In the genomic region with DNA sequence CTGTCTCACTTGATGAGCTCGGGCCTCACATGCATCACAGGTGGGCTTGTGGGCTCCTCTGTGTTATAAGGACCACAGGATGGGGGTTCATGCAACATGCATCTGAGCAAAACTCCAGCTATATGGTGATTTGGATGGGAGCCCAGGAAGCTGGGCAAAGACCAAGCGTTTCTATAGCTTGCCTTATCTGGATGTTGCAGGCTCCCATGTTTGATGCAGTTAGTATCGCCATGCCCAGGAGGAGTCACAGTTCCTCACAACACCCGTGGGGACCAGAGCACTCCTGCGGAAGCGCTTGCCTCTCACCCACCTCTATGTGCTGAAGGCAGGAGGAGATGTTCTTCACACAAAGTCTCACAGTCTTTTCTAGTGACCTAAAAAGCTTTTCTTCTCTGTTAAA, we compare ENCODE assay signal across 23 mouse cellular contexts. TPM values are rescaled to one million over a fixed set of nuclear protein-coding genes. Genes with fewer than 3 reads are reported as not detected.
A peak's percentile ranks its signal among the peaks of the same experiment; 100 is the strongest.
DNase-seq lines count a peak whose midpoint lies in the region; ATAC-seq lines count a peak whose summit lies in the region.
"Had no signal": no experiment of that assay in that cellular context is flagged by ENCODE, and none has a peak within 500 bp of the region (broad histone marks: within the 10 kb centered on the region; RNA-seq: fewer than 3 reads in every experiment).

No protein-coding gene starts in this region.

- H3K27me3 ChIP-seq in limb, embryonic 13.5 days, result no peaks in the 10 kb centered on the region
- H3K27me3 ChIP-seq in limb, embryonic 10.5 days (ENCODE audit: low read depth, poor library complexity, severe bottlenecking), result no peaks in the 10 kb centered on the region
- H3K27me3 ChIP-seq in embryonic facial prominence, embryonic 10.5 days (replicated peaks; ENCODE audit: low read depth, poor library complexity, severe bottlenecking), result no peaks in the 10 kb centered on the region
- H3K27me3 ChIP-seq: CH12.LX; embryonic facial prominence, embryonic 12.5 days; forebrain, embryonic 13.5 days; forebrain, embryonic 15.5 days had no signal

- WGBS in limb, embryonic 13.5 days, result 82% methylated on average over 6 of the region's 6 CpGs
- WGBS in limb, embryonic 10.5 days, result 92% methylated on average over 6 of the region's 6 CpGs
- 92% methylated on average over 6 of the region's 6 CpGs for WGBS in embryonic facial prominence, embryonic 10.5 days

- H3K4me1 ChIP-seq in limb, embryonic 13.5 days, result peaks cover 4% of the 10 kb centered on the region; the same call in 1 of the 2 replicates
- no peaks in the 10 kb centered on the region for H3K4me1 ChIP-seq in limb, embryonic 10.5 days
- no peaks in the 10 kb centered on the region for H3K4me1 ChIP-seq in embryonic facial prominence, embryonic 10.5 days
- H3K4me1 ChIP-seq: embryonic facial prominence, embryonic 12.5 days; forebrain, embryonic 13.5 days; forebrain, embryonic 15.5 days had no signal

- no peaks in the 10 kb centered on the region for H3K36me3 ChIP-seq in limb, embryonic 13.5 days
- H3K36me3 ChIP-seq in limb, embryonic 10.5 days, result no peaks in the 10 kb centered on the region
- H3K36me3 ChIP-seq in embryonic facial prominence, embryonic 10.5 days (replicated peaks), result no peaks in the 10 kb centered on the region
- H3K36me3 ChIP-seq: embryonic facial prominence, embryonic 12.5 days; forebrain, embryonic 15.5 days had no signal

- H3K9me3 ChIP-seq in limb, embryonic 13.5 days, result no peaks in the 10 kb centered on the region
- H3K9me3 ChIP-seq in limb, embryonic 10.5 days (replicated peaks), result no peaks in the 10 kb centered on the region
- no peaks in the 10 kb centered on the region for H3K9me3 ChIP-seq in embryonic facial prominence, embryonic 10.5 days
- H3K9me3 ChIP-seq: embryonic facial prominence, embryonic 12.5 days; forebrain, embryonic 13.5 days; forebrain, embryonic 15.5 days had no signal

- DNase-seq in limb, embryonic 10.5 days (ENCODE audit: low spot score), result no peak
- peak; percentile 58 for DNase-seq in MEL-GATA-1-ER (ENCODE audit: extremely low read depth, low read depth)
- no peak for DNase-seq in spleen, postnatal 14 days (ENCODE audit: low spot score in 2 of 2)
- DNase-seq in embryonic facial prominence, embryonic 10.5 days (ENCODE audit: low spot score), result no peak
- DNase-seq: adrenal gland, adult 2 months; adrenal gland, postnatal 10 days; adrenal gland, postnatal 25 days; B cell, adult 2 months; cerebellum, adult 11 months; cerebellum, adult 18-20 months; cerebellum, adult 8-10 months; cerebellum, adult 9-11 months; cerebellum, postnatal 14 days; cerebellum, postnatal 36 days; embryo, embryonic 11 days; forebrain, postnatal 0 days had no signal

- H3K4me2 ChIP-seq in limb, embryonic 13.5 days (replicated peaks), result 0 out of 2 replicates have a peak overlapping the region, but pooled peaks have one; percentile 7
- H3K4me2 ChIP-seq: embryonic facial prominence, embryonic 12.5 days; forebrain, embryonic 13.5 days; forebrain, embryonic 15.5 days had no signal

- no peak overlapping the region for H3K9ac ChIP-seq in limb, embryonic 13.5 days
- H3K9ac ChIP-seq: embryonic facial prominence, embryonic 12.5 days; forebrain, embryonic 13.5 days; forebrain, embryonic 15.5 days; forebrain, postnatal 0 days had no signal

- no peak; the same call in 1 of the 2 replicates for ATAC-seq in limb, embryonic 13.5 days (ENCODE audit: low FRiP score, low read depth)
- ATAC-seq in megakaryocyte-erythroid progenitor cell, adult 5-6 weeks (replicated peaks; ENCODE audit: low FRiP score, low TSS enrichment, poor library complexity, severe bottlenecking), result peak; percentile 96
- ATAC-seq: CD4-positive, CD25-positive, alpha-beta regulatory T cell, adult 4 months; forebrain, embryonic 13.5 days; forebrain, embryonic 15.5 days; forebrain, postnatal 0 days had no signal

- no peak overlapping the region for H3K4me3 ChIP-seq in limb, embryonic 13.5 days
- H3K4me3 ChIP-seq in limb, embryonic 10.5 days, result no peak overlapping the region
- H3K4me3 ChIP-seq in embryonic facial prominence, embryonic 10.5 days, result no peak overlapping the region
- H3K4me3 ChIP-seq: embryonic facial prominence, embryonic 12.5 days; forebrain, embryonic 13.5 days; forebrain, embryonic 15.5 days had no signal

- H3K27ac ChIP-seq in limb, embryonic 13.5 days, result no peak overlapping the region
- no peak overlapping the region for H3K27ac ChIP-seq in limb, embryonic 10.5 days
- no peak overlapping the region for H3K27ac ChIP-seq in embryonic facial prominence, embryonic 10.5 days (replicated peaks)
- H3K27ac ChIP-seq: embryonic facial prominence, embryonic 12.5 days; forebrain, embryonic 13.5 days; forebrain, embryonic 15.5 days had no signal

RNA-seq across cellular contexts. Expression of a gene that starts 50.0 kb away (rescaled TPM):
- polyA plus RNA-seq in limb, embryonic 13.5 days (2015; fragmentation: Nextera tagmentation; extraction: Ambion mirVana), result 7.4 and 7.9 TPM in 2 replicates
- 10.1 and 10.9 TPM in 2 replicates for polyA plus RNA-seq in limb, embryonic 10.5 days (2016; fragmentation: Nextera tagmentation; extraction: Ambion mirVana)
- 24.8 and 38.4 TPM in 2 replicates for total RNA-seq in megakaryocyte-erythroid progenitor cell, adult 5-6 weeks (2014; fragmentation: Nextera tagmentation)
- total RNA-seq in megakaryocyte-erythroid progenitor cell, adult 5-6 weeks (2017), result 24.9 and 26.4 TPM in 2 replicates
- 9.7 and 10.2 TPM in 2 replicates for polyA plus RNA-seq in embryonic facial prominence, embryonic 10.5 days (2016; fragmentation: Nextera tagmentation; extraction: Ambion mirVana)

RNA-seq across cellular contexts. Expression of a gene that starts 50.2 kb away (rescaled TPM):
- 25.4 and 25.6 TPM in 2 replicates for polyA plus RNA-seq in limb, embryonic 13.5 days (2015; fragmentation: Nextera tagmentation; extraction: Ambion mirVana)
- polyA plus RNA-seq in limb, embryonic 10.5 days (2016; fragmentation: Nextera tagmentation; extraction: Ambion mirVana), result 22.1 and 24.1 TPM in 2 replicates
- total RNA-seq in megakaryocyte-erythroid progenitor cell, adult 5-6 weeks (2014; fragmentation: Nextera tagmentation), result 15.2 and 22.1 TPM in 2 replicates
- total RNA-seq in megakaryocyte-erythroid progenitor cell, adult 5-6 weeks (2017), result 18.0 and 18.9 TPM in 2 replicates
- polyA plus RNA-seq in embryonic facial prominence, embryonic 10.5 days (2016; fragmentation: Nextera tagmentation; extraction: Ambion mirVana), result 22.5 and 24.0 TPM in 2 replicates
